Mouse (Mus musculus) MEL (cell line): ENCODE data around the gene Sult6b1.

Source experiments
- CTCF ChIP-seq, 3 experiments: IDR thresholded peaks in 2 of 3; conservative IDR thresholded peaks in 1 of 3; 2 replicates each; pipeline ENCODE4 v1.5.1; 2011 to 2012; ENCODE audit warnings: low read length in 3 of 3, low read depth in 2 of 3, mild to moderate bottlenecking in 2 of 3, improper control_type of control experiment in 1 of 3, inconsistent platforms in 1 of 3, mixed read lengths in 1 of 3, moderate library complexity in 1 of 3; ENCODE audit not compliant: control insufficient read depth in 1 of 3, insufficient read depth in 1 of 3, poor library complexity in 1 of 3, severe bottlenecking in 1 of 3
- EP300 ChIP-seq, 2 experiments: IDR thresholded peaks; 2 replicates each; pipeline ENCODE4 v1.6.1; 2011; ENCODE audit warnings: improper control_type of control experiment in 2 of 2, low read length in 2 of 2, low read depth in 1 of 2, mild to moderate bottlenecking in 1 of 2
- GATA1 ChIP-seq: IDR thresholded peaks from 2 replicates; pipeline ENCODE4 v1.6.1; 2011; ENCODE audit warnings: low read depth, low read length, improper control_type of control experiment
- HCFC1 ChIP-seq: IDR thresholded peaks from 2 replicates; pipeline ENCODE4 v1.6.1; 2012; ENCODE audit warnings: low read depth, mild to moderate bottlenecking, inconsistent platforms, low read length, improper control_type of control experiment, moderate library complexity
- MEF2A ChIP-seq: IDR thresholded peaks from 2 replicates; pipeline ENCODE4 v1.6.1; 2014; ENCODE audit warnings: low read depth, mild to moderate bottlenecking, inconsistent platforms, low read length, improper control_type of control experiment; ENCODE audit not compliant: poor library complexity, insufficient replicate concordance, severe bottlenecking; ENCODE audit errors: extremely low read depth
- POLR2A ChIP-seq, 2 experiments: IDR thresholded peaks; 2 replicates each; pipeline ENCODE4 v1.6.1; 2011 to 2012; ENCODE audit warnings: low read length in 2 of 2, mild to moderate bottlenecking in 2 of 2, control low read depth in 1 of 2, improper control_type of control experiment in 1 of 2, low read depth in 1 of 2, moderate library complexity in 1 of 2; ENCODE audit not compliant: control insufficient read depth in 1 of 2, insufficient read depth in 1 of 2, poor library complexity in 1 of 2
- SIN3A ChIP-seq: IDR thresholded peaks from 2 replicates; pipeline ENCODE4 v1.6.1; 2012; ENCODE audit warnings: low read length, improper control_type of control experiment, inconsistent platforms
- TCF12 ChIP-seq: IDR thresholded peaks from 2 replicates; pipeline ENCODE4 v1.6.1; 2014; ENCODE audit warnings: low read depth, mild to moderate bottlenecking, inconsistent platforms, low read length, improper control_type of control experiment, moderate library complexity
- UBTF ChIP-seq: IDR thresholded peaks from 2 replicates; pipeline ENCODE4 v1.6.1; 2012; ENCODE audit warnings: low read depth, mild to moderate bottlenecking, inconsistent platforms, low read length, improper control_type of control experiment, moderate library complexity, borderline replicate concordance; ENCODE audit not compliant: insufficient read depth
- ZNF384 ChIP-seq: IDR thresholded peaks from 2 replicates; pipeline ENCODE4 v1.6.1; 2012; ENCODE audit warnings: low read depth, mild to moderate bottlenecking, inconsistent platforms, low read length, improper control_type of control experiment

- TF ChIP-seq CTCF (IDR thresholded peaks at IDR 0.05 in 2 of 3, conservative IDR thresholded peaks at IDR 0.05 in 1 of 3; ENCODE audit: control insufficient read depth in 1 of 3, insufficient read depth in 1 of 3, low read depth in 2 of 3, low read length in 3 of 3, poor library complexity in 1 of 3, severe bottlenecking in 1 of 3) = no peak
- no peak for TF ChIP-seq SIN3A
- no peak for TF ChIP-seq UBTF
- no peak for TF ChIP-seq ZNF384
- TF ChIP-seq MEF2A = no peak
- no peak for TF ChIP-seq EP300 (IDR thresholded peaks at IDR 0.05; ENCODE audit: low read depth in 1 of 2, low read length in 2 of 2)
- no peak for TF ChIP-seq POLR2A (IDR thresholded peaks at IDR 0.05; ENCODE audit: control insufficient read depth in 1 of 2, insufficient read depth in 1 of 2, low read depth in 1 of 2, low read length in 2 of 2, poor library complexity in 1 of 2)
- no peak for TF ChIP-seq GATA1
- no peak for TF ChIP-seq HCFC1
- no peak for TF ChIP-seq TCF12
Observed at GRCm38 (mm10) chr17:78909374-78909773, 2.6 kb upstream of the Sult6b1 start.
